Mouse (Mus musculus): ENCODE results near the gene Stfa2. TPM values are rescaled to one million over a fixed set of nuclear protein-coding genes. Genes with fewer than 3 reads are reported as not detected.

Gene Stfa2
- polyA plus RNA-seq (2017; shearing (Covaris generic)): not detected

GRCm38 (mm10) chr16:36408357-36408756, at the start of gene Stfa2:
Gene Stfa2 (minus strand): TSS chr16:36408457.

GRCm38 (mm10) chr16:36455342-36455802, 47.1 kb upstream of the Stfa2 start, which contains the start of gene Stfa3:
Gene Stfa3 (minus strand): TSS chr16:36455392.

GRCm38 (mm10) chr16:36367648-36368047, 40.6 kb downstream of the Stfa2 start, which contains the start of gene BC100530:
Gene BC100530 (minus strand): TSS chr16:36367748.

Other genes with a start within 250 kb of the Stfa2 start
- gene Gm5483, start 224.2 kb downstream of the Stfa2 start, polyA plus RNA-seq (2017; shearing (Covaris generic)): not detected
- gene Gm5416, start 198.1 kb downstream of the Stfa2 start, polyA plus RNA-seq (2017; shearing (Covaris generic)): not detected
- gene 2010005H15Rik, start 187.0 kb downstream of the Stfa2 start, polyA plus RNA-seq (2017; shearing (Covaris generic)): 1.4 TPM
- gene Stfa1, start 131.5 kb downstream of the Stfa2 start, polyA plus RNA-seq (2017; shearing (Covaris generic)): not detected
- gene BC117090, start 74.1 kb downstream of the Stfa2 start, polyA plus RNA-seq (2017; shearing (Covaris generic)): not detected
- gene BC100530, start 40.7 kb downstream of the Stfa2 start, polyA plus RNA-seq (2017; shearing (Covaris generic)): not detected
- 0.97 TPM for gene Stfa3, start 46.9 kb upstream of the Stfa2 start, polyA plus RNA-seq (2017; shearing (Covaris generic))
- gene Casr, start 153.7 kb upstream of the Stfa2 start, polyA plus RNA-seq (2017; shearing (Covaris generic)): not detected

Data from CD4-positive, CD25-positive, alpha-beta regulatory T cell, adult 9 weeks (primary cell).